Mouse (Mus musculus): Measurements from ENCODE around the gene Hoxc12. TPM values are rescaled to one million over a fixed set of nuclear protein-coding genes. Genes with fewer than 3 reads are reported as not detected.

Gene Hoxc12
- 3.9 TPM in 2 replicates for polyA plus RNA-seq (2015; fragmentation: Nextera tagmentation; extraction: Ambion mirVana)

DNA sequence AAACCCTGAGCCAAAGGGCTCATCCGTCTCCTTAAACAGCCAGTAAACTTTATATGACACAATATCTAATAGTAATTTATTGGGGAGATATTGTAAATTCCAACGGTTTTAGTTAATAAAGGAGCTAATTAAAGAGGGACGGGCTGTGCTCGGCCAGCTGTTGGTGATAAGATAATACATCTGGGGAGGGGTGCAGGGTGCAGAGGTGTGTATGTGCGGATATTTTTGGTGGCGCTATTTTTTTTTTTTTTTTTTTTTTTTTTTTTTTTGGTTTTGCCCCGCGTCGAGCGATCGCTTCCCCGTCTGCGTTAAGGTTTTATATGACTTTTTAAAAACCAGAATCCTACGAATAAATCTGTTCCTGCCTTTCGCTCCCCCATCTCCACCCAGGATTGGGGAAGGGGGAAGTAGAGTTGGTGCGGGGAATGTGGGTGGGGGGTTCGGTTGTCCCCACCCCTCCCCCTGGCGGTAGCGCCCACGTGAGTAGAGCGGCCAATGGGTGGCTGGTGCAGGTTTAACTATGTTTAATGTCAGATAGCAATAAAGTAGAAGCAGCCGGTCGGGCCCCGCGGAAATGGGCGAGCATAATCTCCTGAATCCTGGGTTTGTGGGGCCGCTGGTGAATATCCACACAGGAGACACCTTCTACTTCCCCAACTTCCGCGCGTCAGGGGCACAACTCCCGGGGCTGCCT, at the start of gene Hoxc12:
Gene Hoxc12 (plus strand): TSS at position 479 of the 694 bp plus-strand sequence.
- WGBS = under 1% methylated on average over 31 of the region's 31 CpGs
- H3K9ac ChIP-seq = no peak within 1 kb of the TSS
- H3K36me3 ChIP-seq = no peaks in the 10 kb centered on the region
- H3K27me3 ChIP-seq = peaks cover 100% of the 10 kb centered on the region
- H3K4me2 ChIP-seq = peak within 1 kb of the TSS; percentile 38
- H3K4me3 ChIP-seq = peak within 1 kb of the TSS; percentile 36
- H3K9me3 ChIP-seq = no peaks in the 10 kb centered on the region
- H3K27ac ChIP-seq = peak within 1 kb of the TSS; percentile 61
- no peak for ATAC-seq (ENCODE audit: insufficient number of reproducible peaks, low FRiP score, low TSS enrichment, low read depth)
- H3K4me1 ChIP-seq = peaks cover 22% of the 10 kb centered on the region

DNA sequence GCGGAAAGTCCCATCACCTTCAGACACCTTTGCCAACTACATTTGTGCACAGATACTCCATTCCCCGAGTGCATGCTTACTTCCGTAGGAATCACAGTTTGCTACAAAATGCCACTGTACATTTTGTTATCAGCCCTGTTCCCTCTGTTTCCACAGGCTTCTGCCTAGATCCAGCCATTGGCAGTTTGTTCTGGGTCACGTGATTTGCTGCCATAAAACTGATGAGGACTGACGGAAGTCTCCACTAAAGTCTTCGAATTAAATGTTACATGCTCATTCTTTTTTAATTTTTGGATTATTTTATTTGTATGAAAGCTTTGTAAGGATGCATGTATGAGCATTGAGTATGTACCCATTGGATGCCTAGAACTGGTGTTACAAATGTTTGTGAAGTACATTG, 41.4 kb upstream of the Hoxc12 start:
- Histone ChIP-seq H3K36me3 (no peaks in the 10 kb centered on the region), H3K4me1 (no peaks in the 10 kb centered on the region), H3K27ac (no peak overlapping the region), H3K4me3 (no peak overlapping the region), H3K27me3 (peaks cover 10% of the 10 kb centered on the region; the same call in 1 of the 2 replicates), H3K4me2 (no peak overlapping the region), H3K9ac (no peak overlapping the region), H3K9me3 (no peaks in the 10 kb centered on the region)
- no peak for ATAC-seq (ENCODE audit: insufficient number of reproducible peaks, low FRiP score, low TSS enrichment, low read depth)
- WGBS = 76% methylated on average over 6 of the region's 6 CpGs

DNA sequence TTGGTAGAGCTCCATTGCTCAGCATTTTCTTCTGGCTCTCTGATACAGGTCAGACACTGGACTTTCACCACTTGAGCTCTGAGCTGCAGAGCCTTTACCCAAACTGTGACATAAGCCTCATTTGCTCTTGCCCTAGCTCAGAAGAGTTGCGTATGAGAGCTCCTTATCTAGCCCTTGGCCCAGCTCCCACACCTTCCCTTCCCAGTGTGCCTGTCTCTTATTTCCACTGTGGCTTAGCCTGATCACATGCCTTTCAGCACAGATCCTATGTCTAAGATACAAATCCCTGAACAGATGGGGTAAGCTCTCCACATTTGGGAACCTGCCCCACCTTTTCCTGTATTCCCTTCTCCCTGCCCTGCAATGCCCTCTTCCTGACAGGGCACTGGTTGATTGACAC, 31.6 kb upstream of the Hoxc12 start:
- ATAC-seq (ENCODE audit: insufficient number of reproducible peaks, low FRiP score, low TSS enrichment, low read depth) = no peak
- H3K4me3 ChIP-seq = no peak overlapping the region
- no peaks in the 10 kb centered on the region for H3K9me3 ChIP-seq
- H3K4me1 ChIP-seq = no peaks in the 10 kb centered on the region; the same call in 1 of the 2 replicates
- H3K27ac ChIP-seq = no peak overlapping the region
- peaks cover 72% of the 10 kb centered on the region for H3K27me3 ChIP-seq
- no peak overlapping the region for H3K9ac ChIP-seq
- no peaks in the 10 kb centered on the region for H3K36me3 ChIP-seq
- no peak overlapping the region for H3K4me2 ChIP-seq
- WGBS = 73% methylated on average over 1 of the region's 1 CpGs

DNA sequence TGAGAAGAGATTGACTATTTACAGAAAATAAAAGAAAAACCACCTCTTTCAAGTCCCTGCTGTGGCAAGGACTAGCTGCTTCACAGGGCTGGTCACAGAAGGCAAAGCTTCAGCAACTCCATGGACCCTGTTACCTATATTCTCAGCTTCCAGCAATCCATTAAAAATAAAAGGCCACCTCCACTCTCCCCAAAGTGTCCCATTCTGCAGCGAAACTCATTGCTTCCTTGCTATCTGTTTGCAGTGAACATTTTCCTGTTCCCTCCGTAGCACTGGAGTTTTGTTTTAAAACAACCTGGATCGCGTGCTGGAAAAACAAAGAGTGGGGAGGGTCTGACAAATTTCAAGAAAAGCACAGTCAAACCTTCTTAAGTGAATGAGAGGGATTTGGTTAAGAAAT, 27.0 kb upstream of the Hoxc12 start:
- no peaks in the 10 kb centered on the region for H3K36me3 ChIP-seq
- H3K9me3 ChIP-seq = no peaks in the 10 kb centered on the region
- no peak overlapping the region for H3K27ac ChIP-seq
- H3K27me3 ChIP-seq = peaks cover 88% of the 10 kb centered on the region
- no peak overlapping the region for H3K9ac ChIP-seq
- no peak overlapping the region for H3K4me2 ChIP-seq
- no peak overlapping the region for H3K4me3 ChIP-seq
- H3K4me1 ChIP-seq = no peaks in the 10 kb centered on the region; the same call in 1 of the 2 replicates
- no peak for ATAC-seq (ENCODE audit: insufficient number of reproducible peaks, low FRiP score, low TSS enrichment, low read depth)
- WGBS = 1% methylated on average over 4 of the region's 4 CpGs

DNA sequence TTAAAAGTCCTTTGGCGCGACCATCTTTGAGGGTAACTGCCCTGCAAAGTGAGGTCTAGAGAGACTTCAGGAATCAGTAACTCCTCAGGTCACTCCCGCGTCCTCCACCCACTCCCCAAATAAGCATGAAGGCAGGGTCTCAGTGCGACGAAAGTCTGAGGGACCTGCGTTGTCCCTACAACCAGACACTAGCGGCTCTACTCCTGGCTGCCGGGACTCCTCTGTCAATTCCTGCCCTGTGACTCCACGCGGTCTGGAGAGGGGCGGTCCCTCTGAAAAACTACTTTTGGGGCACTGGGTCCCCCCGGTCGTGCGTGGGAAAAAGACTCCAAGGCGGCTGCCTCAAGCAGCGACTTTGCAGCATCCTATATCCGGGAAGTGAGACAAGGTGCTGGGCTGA, 26.5 kb upstream of the Hoxc12 start:
- 1% methylated on average over 18 of the region's 18 CpGs for WGBS
- Histone ChIP-seq H3K4me1 (no peaks in the 10 kb centered on the region; the same call in 1 of the 2 replicates), H3K9me3 (no peaks in the 10 kb centered on the region), H3K4me2 (peak overlapping the region; percentile 13; the same call in 1 of the 2 replicates), H3K27me3 (peaks cover 89% of the 10 kb centered on the region), H3K27ac (no peak overlapping the region), H3K9ac (no peak overlapping the region), H3K4me3 (peak overlapping the region; percentile 4; the same call in 1 of the 2 replicates), H3K36me3 (no peaks in the 10 kb centered on the region)
- ATAC-seq (ENCODE audit: insufficient number of reproducible peaks, low FRiP score, low TSS enrichment, low read depth) = no peak

DNA sequence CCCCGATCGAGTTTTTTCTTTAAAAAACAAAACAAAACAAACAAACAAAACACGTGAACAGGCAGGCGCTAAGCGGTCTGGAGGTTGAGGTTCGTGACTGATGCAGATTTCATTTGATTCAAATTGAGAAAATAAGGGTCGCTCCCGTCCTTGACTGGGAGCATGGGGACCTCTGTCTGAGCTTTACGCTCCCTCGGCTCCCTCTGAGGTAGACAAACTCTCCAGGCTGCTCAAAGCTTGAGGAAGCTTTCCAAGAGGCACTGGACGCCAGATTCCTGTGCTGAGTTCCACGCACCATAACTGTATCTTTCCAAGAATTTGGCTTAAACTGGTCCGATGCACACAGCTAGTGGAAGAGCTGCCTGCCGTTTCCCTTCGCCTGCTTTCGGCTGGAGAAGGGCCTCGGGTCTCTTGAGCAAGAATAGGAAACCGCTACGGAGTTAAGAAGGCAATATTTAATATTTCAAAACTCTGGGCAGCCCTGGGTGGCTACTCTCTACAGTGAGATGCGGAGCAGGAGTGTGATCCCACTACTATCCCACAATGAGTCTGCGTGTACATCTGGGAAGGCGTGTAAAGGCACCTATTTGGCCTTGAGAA, 26.0 kb upstream of the Hoxc12 start:
- H3K4me2 ChIP-seq = peak overlapping the region; percentile 13; the same call in 1 of the 2 replicates
- no peaks in the 10 kb centered on the region; the same call in 1 of the 2 replicates for H3K4me1 ChIP-seq
- no peak for ATAC-seq (ENCODE audit: insufficient number of reproducible peaks, low FRiP score, low TSS enrichment, low read depth)
- H3K36me3 ChIP-seq = no peaks in the 10 kb centered on the region
- H3K27me3 ChIP-seq = peaks cover 86% of the 10 kb centered on the region
- H3K4me3 ChIP-seq = 0 out of 2 replicates have a peak overlapping the region, but pooled peaks have one; percentile 4
- no peak overlapping the region for H3K9ac ChIP-seq
- WGBS = 4% methylated on average over 22 of the region's 22 CpGs
- H3K9me3 ChIP-seq = no peaks in the 10 kb centered on the region
- no peak overlapping the region for H3K27ac ChIP-seq

DNA sequence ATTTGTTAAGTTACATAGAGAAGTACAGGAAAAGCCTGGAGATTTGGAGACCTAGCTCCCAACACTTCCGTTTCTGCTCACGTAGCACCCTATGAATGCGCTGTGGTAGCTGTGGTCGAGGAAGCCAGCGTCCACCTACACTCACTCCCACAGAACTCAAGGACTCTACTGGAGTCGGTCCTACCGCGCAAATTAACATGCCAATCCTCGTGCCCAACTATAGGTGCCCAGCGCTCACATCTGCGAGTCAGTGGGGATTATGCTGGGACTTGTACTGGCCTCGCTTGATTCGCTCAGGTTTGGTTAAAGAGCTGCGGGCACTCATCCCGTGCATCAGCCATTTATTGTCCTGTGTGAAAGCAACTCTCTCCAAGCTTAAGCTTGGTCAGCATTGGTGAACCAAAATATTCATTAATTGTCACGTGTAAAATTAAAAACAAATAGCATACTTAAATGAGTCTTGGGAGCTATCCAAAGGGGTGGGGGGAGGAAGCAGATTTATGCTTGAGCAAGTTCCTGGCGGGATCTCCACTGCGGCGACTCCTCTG, 23.4 kb upstream of the Hoxc12 start:
- H3K4me2 ChIP-seq = no peak overlapping the region
- WGBS = under 1% methylated on average over 19 of the region's 19 CpGs

DNA sequence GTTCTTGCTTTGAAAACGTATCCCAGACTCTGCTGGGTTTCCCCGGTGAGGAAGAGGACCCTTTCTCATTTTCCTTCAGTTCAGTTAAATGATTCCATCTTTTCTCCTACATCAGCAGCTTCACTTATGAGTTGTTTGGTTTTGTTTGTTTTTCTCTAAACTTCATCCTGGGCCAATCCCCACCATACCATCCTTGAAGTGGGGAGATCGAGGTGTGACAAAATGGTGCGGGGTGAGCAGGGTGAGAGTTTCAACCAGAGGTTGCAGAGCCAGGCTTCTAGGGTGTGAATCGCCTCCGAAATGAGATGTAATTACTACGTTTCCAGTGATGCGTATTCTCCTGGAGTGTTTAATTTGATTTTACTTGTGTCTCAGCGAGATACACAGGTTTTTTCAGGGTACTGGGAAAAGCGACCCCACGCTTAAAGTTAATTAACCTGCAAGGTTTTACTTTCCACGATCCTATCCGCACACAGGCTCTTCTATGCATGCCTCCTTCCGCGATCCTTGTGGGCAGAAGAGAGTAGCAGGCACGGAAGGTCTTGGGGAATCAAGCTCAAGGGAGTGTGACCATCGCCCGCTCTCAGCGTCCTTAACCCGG, 18.5 kb upstream of the Hoxc12 start:
- Histone ChIP-seq H3K36me3 (no peaks in the 10 kb centered on the region), H3K9ac (no peak overlapping the region), H3K4me3 (no peak overlapping the region), H3K9me3 (no peaks in the 10 kb centered on the region), H3K4me1 (peaks cover 16% of the 10 kb centered on the region), H3K4me2 (no peak overlapping the region), H3K27ac (no peak overlapping the region), H3K27me3 (peaks cover 92% of the 10 kb centered on the region)
- no peak for ATAC-seq (ENCODE audit: insufficient number of reproducible peaks, low FRiP score, low TSS enrichment, low read depth)
- 8% methylated on average over 20 of the region's 20 CpGs for WGBS

More for the DNA sequence above, 23.4 kb upstream of the Hoxc12 start:
- Histone ChIP-seq H3K36me3 (no peaks in the 10 kb centered on the region), H3K9ac (no peak overlapping the region), H3K9me3 (no peaks in the 10 kb centered on the region), H3K4me3 (no peak overlapping the region), H3K27me3 (peaks cover 89% of the 10 kb centered on the region), H3K4me1 (no peaks in the 10 kb centered on the region; the same call in 1 of the 2 replicates), H3K27ac (no peak overlapping the region)
- ATAC-seq (ENCODE audit: insufficient number of reproducible peaks, low FRiP score, low TSS enrichment, low read depth) = no peak

DNA sequence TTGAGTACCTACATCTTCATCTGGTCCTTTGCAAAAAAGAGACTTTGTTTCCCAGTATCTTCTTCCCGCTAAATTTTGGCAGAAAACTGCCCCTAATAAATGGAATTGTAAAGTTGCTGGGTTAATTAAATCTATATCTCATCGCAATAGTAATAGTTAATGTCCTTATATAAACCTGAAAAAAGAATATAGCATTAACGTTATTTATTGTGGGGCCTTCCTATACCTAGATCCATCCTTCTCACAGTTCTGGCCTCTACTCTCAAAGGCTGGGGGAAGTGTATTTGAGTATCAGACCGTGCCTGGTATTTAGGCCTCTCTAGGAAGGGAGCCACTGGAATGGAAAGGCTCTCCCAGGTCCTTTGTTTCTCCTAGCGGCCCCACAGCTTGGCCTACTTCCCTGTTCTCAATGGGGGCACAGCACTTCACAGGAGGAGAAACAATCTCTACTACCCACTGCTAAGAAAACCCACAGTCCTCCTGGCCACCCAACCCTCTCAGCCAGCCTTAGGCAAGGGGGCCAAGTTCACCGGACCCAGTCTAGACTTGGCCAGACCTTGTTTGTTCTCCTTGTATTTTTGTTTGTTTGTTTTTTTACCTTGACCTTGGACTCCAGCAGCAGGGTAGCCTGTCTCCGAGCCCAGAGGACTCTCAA, 17.8 kb upstream of the Hoxc12 start:
- no peak for ATAC-seq (ENCODE audit: insufficient number of reproducible peaks, low FRiP score, low TSS enrichment, low read depth)
- H3K4me2 ChIP-seq = no peak overlapping the region
- peaks cover 16% of the 10 kb centered on the region for H3K4me1 ChIP-seq
- no peak overlapping the region for H3K4me3 ChIP-seq
- no peak overlapping the region for H3K9ac ChIP-seq
- no peaks in the 10 kb centered on the region for H3K9me3 ChIP-seq
- 9% methylated on average over 7 of the region's 7 CpGs for WGBS
- H3K27ac ChIP-seq = no peak overlapping the region
- H3K36me3 ChIP-seq = no peaks in the 10 kb centered on the region
- peaks cover 93% of the 10 kb centered on the region for H3K27me3 ChIP-seq

DNA sequence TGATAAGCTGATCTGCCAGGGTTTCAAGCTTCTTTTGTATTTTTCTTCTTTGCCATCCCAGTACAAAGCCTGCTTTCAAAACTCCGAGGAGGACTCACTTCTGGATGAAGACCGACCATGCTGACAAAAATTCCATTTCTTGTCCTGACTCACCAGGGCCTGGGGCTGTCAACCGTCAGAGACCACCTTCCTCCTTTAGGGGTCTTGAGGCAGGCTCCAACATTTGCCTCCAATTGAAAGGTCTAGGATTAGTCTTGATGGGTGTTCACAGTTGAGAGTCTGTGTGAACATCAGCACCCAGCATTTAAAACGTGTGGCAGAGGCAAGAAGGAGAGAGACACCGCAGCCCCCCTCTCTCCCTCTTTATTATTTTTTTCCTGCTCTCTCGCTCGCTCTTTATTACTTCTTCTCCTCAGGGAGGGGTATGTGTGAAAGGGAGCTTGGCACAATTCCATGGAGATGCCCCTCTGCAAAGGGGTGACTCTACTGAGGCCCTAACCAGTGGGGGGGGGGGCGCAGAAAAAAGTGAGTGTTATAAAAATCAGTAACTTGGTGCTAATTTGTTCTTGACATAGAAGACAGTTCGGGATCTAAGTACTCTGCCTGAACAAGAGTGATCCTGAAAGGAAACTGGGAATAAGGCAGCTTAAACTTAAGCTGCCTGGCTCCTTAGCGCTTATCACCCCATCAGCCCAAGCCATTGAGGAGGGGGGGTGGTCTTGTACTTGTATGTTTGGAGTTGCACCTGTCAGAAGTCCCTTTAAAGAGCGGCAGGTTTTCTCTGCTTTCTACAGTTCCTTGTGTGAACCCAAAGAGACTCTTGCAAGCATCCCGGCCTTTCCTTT, 17.0 kb upstream of the Hoxc12 start:
- ATAC-seq (ENCODE audit: insufficient number of reproducible peaks, low FRiP score, low TSS enrichment, low read depth) = no peak
- Histone ChIP-seq H3K36me3 (no peaks in the 10 kb centered on the region), H3K4me2 (no peak overlapping the region; the same call in 1 of the 2 replicates), H3K9me3 (no peaks in the 10 kb centered on the region), H3K9ac (no peak overlapping the region), H3K27me3 (peaks cover 95% of the 10 kb centered on the region), H3K27ac (no peak overlapping the region), H3K4me3 (no peak overlapping the region), H3K4me1 (peaks cover 16% of the 10 kb centered on the region)
- 4% methylated on average over 12 of the region's 12 CpGs for WGBS

DNA sequence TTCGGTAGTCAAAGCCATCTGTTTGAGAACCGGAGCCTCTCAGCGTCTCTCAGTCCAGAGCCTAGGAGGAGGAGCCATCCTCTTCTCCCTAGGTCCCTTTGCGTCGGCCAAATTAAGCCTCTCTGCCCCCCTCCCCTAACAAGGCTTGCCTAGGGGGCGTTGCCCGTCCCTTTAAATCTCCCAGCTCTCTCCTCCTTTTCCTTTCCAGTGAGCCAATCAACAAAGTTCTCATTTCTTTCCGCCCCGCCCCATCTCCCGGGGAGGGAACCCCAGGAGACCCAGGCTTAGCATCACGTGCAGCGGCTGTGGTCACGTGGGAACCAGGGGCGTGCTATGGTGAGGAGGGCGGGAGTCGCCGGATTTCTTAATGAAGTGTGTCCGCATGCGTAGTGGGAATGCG, 15.9 kb upstream of the Hoxc12 start:
- H3K27me3 ChIP-seq = peaks cover 93% of the 10 kb centered on the region
- no peaks in the 10 kb centered on the region for H3K9me3 ChIP-seq
- peaks cover 16% of the 10 kb centered on the region for H3K4me1 ChIP-seq
- no peak overlapping the region for H3K9ac ChIP-seq
- no peak overlapping the region for H3K27ac ChIP-seq
- peak overlapping the region; percentile 47 for H3K4me2 ChIP-seq
- under 1% methylated on average over 20 of the region's 20 CpGs for WGBS
- H3K36me3 ChIP-seq = no peaks in the 10 kb centered on the region
- peak; percentile 79 for ATAC-seq (ENCODE audit: insufficient number of reproducible peaks, low FRiP score, low TSS enrichment, low read depth)
- H3K4me3 ChIP-seq = peak overlapping the region; percentile 39

Data from limb, embryonic 15.5 days (tissue).